In genomic region chr1:125607087-125607803, GRCm38 (mm10) we compare ENCODE assay signal across 8 mouse cellular contexts. TPM values are rescaled to one million over a fixed set of nuclear protein-coding genes. Genes with fewer than 3 reads are reported as not detected.
DNase-seq lines count a peak whose midpoint lies in the region; ATAC-seq and TF ChIP-seq lines count a peak whose summit lies in the region.

No protein-coding gene starts in this region.

- DNase-seq in adrenal gland, postnatal 10 days: peak; percentile 94
- peak; percentile 84 for DNase-seq in embryo, embryonic 11.5 days (ENCODE audit: low read depth, low spot score)
- DNase-seq in gastrocnemius, postnatal 36 days: peak; percentile 77 to 78
- peak; percentile 76 to 85 for DNase-seq in left cerebral cortex, postnatal 36 days (ENCODE audit: low spot score in 2 of 2)
- peak; percentile 61 for DNase-seq in skeletal muscle tissue, adult 2 months (ENCODE audit: low read depth, low spot score)
- peak; percentile 70 for DNase-seq in yolk sac, embryonic 10.5 days (ENCODE audit: low spot score)

- intact Hi-C loops in gastrocnemius, postnatal 36 days (cut with DNase I): loop anchor here (5.0 to 10.0 kb wide), 2 partner anchors 828 to 1325 kb away; no protein-coding TSS in a partner anchor
- intact Hi-C loops in left cerebral cortex, postnatal 36 days (cut with DNase I): loop anchor here (5.0 to 10.0 kb wide), 4 partner anchors 308 to 1385 kb away; partner anchors contain the start of gene Lypd1

- no peak overlapping the region; the same call in 1 of the 2 replicates for H3K4me2 ChIP-seq in intestine, postnatal 0 days (replicated peaks; ENCODE audit: low read depth)
- peak overlapping the region; percentile 22 for H3K4me2 ChIP-seq in midbrain, embryonic 12.5 days (replicated peaks)

- TF ChIP-seq CTCF in intestine, postnatal 0 days (IDR thresholded peaks at IDR 0.05; ENCODE audit: low read depth): peak; percentile 96

- no peaks in the 10 kb centered on the region for H3K9me3 ChIP-seq in intestine, postnatal 0 days (ENCODE audit: control insufficient read depth)
- H3K9me3 ChIP-seq in midbrain, embryonic 12.5 days: no peaks in the 10 kb centered on the region

- peak; percentile 65 for ATAC-seq in intestine, postnatal 0 days
- peak; percentile 84 for ATAC-seq in midbrain, embryonic 12.5 days (ENCODE audit: low FRiP score, low read depth)

- H3K9ac ChIP-seq in intestine, postnatal 0 days (ENCODE audit: low read depth, low read length): no peak overlapping the region
- no peak overlapping the region for H3K9ac ChIP-seq in midbrain, embryonic 12.5 days (replicated peaks)

- no peaks in the 10 kb centered on the region for H3K27me3 ChIP-seq in intestine, postnatal 0 days (replicated peaks; ENCODE audit: control insufficient read depth, insufficient read depth, low read length)
- H3K27me3 ChIP-seq in midbrain, embryonic 12.5 days: no peaks in the 10 kb centered on the region

- no peaks in the 10 kb centered on the region for H3K36me3 ChIP-seq in intestine, postnatal 0 days (ENCODE audit: control insufficient read depth, insufficient read depth)
- H3K36me3 ChIP-seq in midbrain, embryonic 12.5 days: no peaks in the 10 kb centered on the region

- no peak overlapping the region for H3K4me3 ChIP-seq in intestine, postnatal 0 days (ENCODE audit: low read depth, low read length)
- H3K4me3 ChIP-seq in midbrain, embryonic 12.5 days: no peak overlapping the region

- WGBS in intestine, postnatal 0 days: 31% methylated on average over 10 of the region's 10 CpGs
- 16% methylated on average over 9 of the region's 10 CpGs for WGBS in midbrain, embryonic 12.5 days

- H3K27ac ChIP-seq in intestine, postnatal 0 days (ENCODE audit: low read depth, low read length): no peak overlapping the region
- no peak overlapping the region for H3K27ac ChIP-seq in midbrain, embryonic 12.5 days (replicated peaks)

- H3K4me1 ChIP-seq in intestine, postnatal 0 days (replicated peaks; ENCODE audit: control insufficient read depth, insufficient read depth, low read length): no peaks in the 10 kb centered on the region
- H3K4me1 ChIP-seq in midbrain, embryonic 12.5 days: no peaks in the 10 kb centered on the region

RNA-seq across cellular contexts. Expression of gene Slc35f5, which starts 46.9 kb away (rescaled TPM):
- total RNA-seq in adrenal gland, postnatal 10 days (2021): 10 to 100 TPM; 41.0 to 45.5 TPM
- 10 to 100 TPM; 14.8 to 18.8 TPM for total RNA-seq in gastrocnemius, postnatal 36 days (2021)
- 36.2 and 37.4 TPM in 2 replicates for polyA plus RNA-seq in intestine, postnatal 0 days (2015; fragmentation: Nextera tagmentation; extraction: Ambion mirVana)
- 10 to 100 TPM; 22.8 to 24.4 TPM for total RNA-seq in left cerebral cortex, postnatal 36 days (2021)
- 28.4 and 28.8 TPM in 2 replicates for polyA plus RNA-seq in midbrain, embryonic 12.5 days (2016; fragmentation: Nextera tagmentation; extraction: Ambion mirVana)
